Mouse (Mus musculus) left cerebral cortex, postnatal 25 days (tissue): ENCODE data around the gene Adra2c. TPM values are rescaled to one million over a fixed set of nuclear protein-coding genes. Genes with fewer than 3 reads are reported as not detected.

Experiments
- DNase-seq, 2 experiments: peaks; one replicate each; pipeline ENCODE4 v3.0.0; 2022; ENCODE audit warnings: low spot score in 2 of 2, mixed read lengths in 1 of 2
- intact Hi-C: fragments of 180-260 bp; cut with DNase I; formaldehyde crosslinking; loops from one replicate; pipeline ENCODE4 v1.15.1; 2025
- total RNA-seq, 2 experiments: library from RNA; stranded (reverse); gene quantifications; 2 replicates each; pipeline ENCODE4 v1.2.3; 2021

Gene Adra2c
- 10 to 100 TPM; 20.6 to 24.4 TPM for total RNA-seq

DNA sequence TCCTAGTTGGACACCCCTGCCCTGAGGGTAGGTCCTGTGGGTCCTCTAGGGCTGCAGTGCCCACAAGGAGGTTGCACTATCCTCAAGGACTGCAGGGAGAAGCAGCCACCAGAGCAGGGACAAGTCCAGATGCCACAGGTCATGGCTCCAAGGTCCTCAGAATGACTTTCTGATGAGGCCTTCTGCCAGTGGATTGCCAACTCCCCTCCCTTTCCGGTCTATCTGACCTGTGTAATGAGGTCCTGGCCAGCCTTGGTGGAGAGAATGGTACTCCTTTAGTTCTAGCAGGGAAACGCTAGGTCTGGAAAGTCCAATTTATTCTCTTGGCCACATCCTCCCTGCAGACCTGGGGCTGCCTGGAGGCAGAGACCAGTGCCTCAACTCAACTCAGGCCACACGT lies at the start of gene Adra2c:
TSS of gene Adra2c (plus strand) at position 301 of the 400 bp plus-strand sequence.
- intact Hi-C loops = loop anchor here (5.0 kb wide), 1 partner anchor 101 kb away; no protein-coding TSS in a partner anchor

DNA sequence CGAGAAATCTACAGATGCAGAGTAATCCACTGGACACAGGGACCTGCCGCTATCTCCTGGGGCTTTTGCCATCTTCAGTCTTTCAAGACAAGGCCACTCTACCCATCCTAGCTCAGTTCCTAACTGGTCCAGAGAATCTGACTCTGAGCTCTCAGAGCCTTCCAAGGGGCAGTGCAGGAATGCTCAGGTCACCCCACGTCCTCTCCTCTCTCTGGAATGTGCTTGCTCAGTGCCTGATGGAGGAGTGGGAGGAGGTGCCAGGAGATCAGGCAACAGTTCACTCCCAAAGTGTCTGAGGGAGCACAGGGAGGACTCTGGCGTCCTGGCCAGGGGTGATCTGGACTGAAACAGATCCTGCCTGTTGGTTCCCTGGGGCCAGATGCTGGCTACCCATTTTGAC lies 45.0 kb upstream of the Adra2c start:
- DNase-seq = no peak
- intact Hi-C loops = no loop called here

More for the DNA sequence above, at the start of gene Adra2c:
- DNase-seq = no peak

DNA sequence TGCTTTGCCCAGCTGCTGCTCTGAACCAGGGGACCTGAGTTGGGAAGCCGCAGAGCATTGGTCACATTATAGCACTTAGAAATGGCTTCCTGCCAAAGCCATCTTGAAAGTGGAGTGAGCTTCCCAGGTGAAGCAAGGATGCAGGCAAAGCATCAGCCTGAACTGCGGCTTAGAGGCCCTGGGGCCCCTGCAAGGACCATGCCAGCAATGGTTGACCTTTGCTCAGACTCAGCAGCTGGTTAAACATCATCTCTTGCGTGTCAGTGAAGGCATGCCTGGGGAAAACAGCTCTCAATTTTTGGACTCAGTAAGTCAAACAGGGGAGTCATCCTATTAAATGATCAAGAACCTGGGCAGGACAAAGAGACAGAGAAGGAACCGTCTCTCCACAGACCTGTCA lies 40.4 kb upstream of the Adra2c start:
- intact Hi-C loops = no loop called here

DNA sequence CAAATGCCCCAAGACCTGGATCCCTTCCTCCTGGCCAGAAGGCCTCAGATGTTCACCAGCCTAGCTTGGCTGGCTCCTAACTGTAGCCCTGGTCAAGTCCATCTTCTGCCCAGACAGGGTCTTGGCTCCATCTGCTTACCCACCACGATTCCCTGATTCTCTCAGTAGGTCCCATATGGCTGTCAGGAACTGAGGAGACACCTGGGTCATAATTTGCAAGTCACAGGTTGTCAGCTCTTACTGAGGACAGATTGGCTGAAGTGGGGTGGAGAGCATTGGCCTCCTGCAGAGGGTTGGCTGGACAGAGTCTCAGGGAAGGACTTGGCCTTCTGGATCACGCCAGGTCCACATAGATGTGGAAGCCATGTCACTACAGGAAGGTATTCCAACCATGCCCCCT lies 39.5 kb upstream of the Adra2c start:
- intact Hi-C loops = no loop called here
- DNase-seq = no peak

More for the DNA sequence above, 40.4 kb upstream of the Adra2c start:
- DNase-seq = no peak

DNA sequence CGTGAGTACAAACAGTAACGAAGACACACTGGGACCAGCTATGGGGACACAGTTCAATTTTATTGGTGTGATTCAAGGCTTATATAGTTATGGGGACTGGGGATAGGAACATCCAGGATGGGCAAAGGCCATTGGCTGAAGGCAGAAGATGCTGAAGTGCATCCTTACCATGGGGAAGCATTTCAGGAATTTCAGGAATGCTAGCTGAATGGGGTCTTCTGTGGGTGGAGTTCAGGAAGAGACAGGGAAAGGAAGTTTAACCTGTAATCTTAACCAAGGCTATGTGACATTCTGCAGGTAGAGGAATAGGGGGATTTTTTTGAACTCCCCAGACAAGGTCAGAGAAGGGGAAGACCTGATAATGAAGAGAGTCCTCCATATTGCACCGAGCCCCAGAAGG lies 36.6 kb upstream of the Adra2c start:
- intact Hi-C loops = no loop called here
- no peak for DNase-seq

DNA sequence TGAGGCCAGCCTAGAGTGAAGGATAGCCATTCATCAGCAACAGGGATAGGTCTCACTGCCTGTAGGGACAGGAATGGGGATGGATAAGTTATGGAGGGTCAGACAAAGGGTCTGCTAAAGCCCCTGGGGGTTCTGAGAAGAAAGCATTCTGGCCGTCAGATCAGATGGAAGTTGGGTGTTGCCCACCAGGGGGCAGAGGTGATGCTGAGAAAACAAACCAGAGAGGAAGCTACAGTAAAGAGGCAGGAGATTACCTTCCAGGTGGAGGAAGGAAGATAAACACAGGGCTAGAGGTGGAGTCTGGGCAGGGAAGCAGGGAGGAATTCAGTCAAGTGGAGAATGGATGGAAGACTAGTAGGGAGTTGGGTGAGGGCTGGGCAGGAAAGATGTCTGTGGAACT lies 33.9 kb upstream of the Adra2c start:
- DNase-seq = no peak
- intact Hi-C loops = no loop called here

DNA sequence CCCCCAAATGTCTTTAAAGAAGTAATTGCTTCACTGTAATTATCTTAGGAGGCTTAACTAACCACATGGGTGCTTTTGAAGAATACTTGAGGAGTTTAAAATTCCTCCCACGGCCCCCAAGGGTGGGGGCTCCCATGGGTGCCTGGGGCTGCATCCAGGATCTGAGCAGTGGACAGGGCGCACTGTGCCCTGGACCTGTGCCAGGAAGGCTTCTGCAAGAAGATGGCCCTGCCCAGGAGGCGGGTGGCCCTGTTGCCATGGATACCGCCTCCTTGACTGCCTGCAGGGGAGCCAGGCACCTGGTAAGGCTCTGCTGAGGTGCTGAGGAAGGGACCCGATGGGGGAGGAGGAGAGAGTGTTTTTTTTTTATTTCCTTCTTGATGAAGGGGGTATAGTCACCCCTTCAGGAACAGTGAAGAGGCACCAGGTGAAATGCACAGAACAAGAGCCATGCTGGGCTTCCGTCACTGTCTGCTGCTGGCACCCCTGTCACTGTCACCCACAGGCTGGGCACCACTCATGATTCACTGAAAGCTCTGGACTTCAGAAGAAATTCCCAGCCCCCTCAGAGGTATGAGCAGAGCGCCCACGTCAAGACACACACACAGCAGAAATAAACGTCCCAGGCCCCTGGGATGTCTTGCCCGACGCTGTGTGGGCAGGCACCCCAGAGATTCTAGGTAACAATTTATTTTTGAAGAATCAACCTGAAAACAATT lies 32.4 kb upstream of the Adra2c start:
- DNase-seq = peak; percentile 55 to 68

DNA sequence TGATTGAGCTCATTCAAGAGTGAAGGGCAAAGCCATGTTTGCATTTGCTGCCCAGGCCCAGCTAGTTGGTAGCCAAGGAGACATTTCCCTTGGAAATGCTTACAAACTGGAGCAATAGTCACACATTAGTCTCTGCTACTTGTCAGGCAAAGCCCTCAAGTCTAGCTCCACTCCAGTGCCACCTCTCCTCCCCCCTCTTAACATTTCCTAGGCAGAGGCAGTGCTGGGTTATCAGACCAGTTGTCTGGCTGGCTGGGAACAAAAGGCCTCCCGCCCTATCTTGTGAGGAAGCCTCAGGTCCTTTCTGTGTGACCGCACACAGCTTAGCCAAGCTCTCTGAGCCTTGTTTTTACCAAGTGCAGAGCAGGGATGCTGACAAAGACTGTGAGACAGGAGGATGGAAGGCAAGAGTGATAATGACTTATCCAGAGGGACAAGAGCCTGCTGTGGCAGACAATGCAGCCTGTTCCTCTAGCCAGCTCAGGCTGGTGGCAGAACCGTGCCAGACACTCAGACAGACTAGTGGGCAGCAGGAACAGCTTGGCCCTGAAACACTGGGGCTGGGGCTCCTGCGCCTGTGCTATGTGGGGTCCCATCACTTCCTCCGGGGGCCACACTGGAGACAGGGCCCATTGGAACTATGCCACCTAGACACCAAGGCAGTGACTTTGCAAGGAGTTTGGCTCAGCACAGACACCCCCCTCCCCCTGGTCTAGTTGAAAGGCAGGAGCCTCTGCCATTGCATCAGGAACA lies 23.0 kb upstream of the Adra2c start:
- no peak for DNase-seq
- intact Hi-C loops = no loop called here

More for the DNA sequence above, 32.4 kb upstream of the Adra2c start:
- intact Hi-C loops = no loop called here

DNA sequence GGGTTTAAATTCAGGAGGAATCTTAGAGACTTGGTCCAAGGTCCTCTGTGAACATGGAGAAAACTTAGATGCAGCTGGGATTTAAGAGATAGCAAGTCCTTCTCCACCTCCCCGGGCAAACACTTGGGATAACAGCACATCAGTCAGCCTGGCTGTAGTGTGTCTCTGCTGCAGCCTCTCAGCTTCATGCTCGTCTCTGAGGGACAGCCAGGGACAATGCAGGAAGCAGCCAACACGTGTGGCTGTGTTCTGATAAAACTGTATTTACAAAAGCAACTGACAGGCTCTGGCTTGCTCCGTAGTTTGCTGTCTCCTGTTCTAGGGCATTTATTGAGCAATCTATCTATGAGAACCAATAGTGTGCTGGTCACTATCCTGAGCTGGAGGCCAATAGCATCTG lies 14.4 kb upstream of the Adra2c start:
- intact Hi-C loops = no loop called here
- no peak for DNase-seq

DNA sequence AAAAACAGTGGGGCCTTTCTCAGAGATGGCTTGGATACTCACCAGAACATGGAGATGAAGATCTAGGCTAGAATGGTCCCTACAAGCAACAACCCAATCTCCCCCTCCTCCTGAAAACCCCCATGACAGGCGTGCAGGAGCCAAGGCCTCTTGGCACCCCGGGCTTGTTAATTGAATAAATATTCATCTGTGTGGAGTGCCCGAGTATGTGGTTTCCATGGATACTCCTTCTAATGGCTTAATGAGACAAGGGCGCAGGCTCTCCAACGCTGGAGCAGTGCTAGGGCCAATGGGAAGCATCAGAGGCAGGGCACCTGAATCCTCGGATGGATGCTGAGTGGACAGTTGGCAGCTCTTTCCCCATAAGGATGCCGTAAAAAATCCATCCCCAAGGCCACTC lies 10.6 kb upstream of the Adra2c start:
- intact Hi-C loops = no loop called here
- peak in 1 of 2 experiments; percentile 28 for DNase-seq

DNA sequence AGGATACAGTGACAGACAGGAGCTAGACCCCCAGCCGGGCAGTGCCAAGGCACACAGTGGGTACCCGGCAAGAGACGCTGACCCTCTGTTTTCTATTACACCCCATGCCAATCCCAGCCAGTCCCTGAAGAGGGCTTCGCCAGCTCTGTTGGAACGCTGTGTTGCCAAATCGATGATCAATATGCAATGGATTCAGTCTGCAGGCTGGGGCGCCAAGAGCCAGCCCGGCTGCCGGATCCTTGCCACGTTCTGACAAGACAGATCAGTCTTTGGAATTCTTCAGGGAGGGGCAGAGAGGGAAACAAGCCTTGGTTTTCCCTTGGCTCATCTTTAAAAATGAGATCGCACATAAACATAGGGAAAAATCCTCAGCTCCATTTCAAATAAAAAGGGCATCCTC lies 2.8 kb upstream of the Adra2c start:
- no peak for DNase-seq
- intact Hi-C loops = loop anchor here (5.0 kb wide), 1 partner anchor 98 kb away; no protein-coding TSS in a partner anchor

DNA sequence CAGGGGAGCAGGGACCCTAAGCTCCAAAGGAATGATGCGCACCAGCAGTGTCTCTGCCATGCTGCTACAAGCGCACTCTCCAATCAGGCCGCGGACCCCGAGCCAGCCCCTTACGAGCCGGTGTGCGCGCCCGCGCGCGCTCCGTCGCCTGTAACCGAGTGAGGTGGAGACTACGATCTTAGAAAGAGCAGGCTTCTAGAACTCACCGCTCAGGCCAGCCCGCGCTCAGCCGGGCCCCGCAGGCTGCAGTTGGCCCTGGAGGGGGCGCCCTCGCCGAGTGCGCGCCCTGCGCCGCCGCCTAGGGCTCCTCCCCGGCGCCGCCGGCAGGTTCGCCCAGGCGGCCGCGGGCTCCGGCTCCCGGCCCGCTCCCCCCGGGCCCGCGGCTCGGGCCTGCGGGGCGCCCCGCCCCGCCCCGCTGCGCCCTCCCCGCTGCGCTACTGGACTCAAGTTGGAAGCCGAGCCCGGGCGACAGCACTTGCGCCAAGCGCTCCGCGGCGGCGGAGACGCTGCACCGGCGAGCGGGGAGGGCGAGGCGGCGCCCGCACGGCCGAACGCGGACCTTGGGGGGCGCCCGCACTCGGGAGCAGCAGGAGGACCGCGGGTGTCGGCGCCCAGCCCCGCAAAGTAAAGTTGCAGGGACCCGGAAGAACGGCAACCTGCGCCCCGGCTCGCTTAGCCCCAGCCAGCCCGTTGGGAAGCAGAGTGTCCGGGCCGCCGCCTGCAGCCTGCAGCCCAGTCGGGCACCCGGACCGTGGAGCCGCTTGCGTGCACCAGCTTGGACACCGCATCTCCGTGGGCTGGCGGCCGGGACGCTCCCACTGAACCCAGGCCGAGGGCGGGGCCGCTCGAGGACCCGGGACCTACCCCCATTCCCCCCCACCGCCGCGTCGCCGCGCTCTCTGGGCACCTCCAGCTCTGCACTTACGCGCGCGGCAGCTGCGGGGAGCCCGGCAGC lies 899 bp downstream of the Adra2c start:
- DNase-seq = peak; percentile 67 to 70

DNA sequence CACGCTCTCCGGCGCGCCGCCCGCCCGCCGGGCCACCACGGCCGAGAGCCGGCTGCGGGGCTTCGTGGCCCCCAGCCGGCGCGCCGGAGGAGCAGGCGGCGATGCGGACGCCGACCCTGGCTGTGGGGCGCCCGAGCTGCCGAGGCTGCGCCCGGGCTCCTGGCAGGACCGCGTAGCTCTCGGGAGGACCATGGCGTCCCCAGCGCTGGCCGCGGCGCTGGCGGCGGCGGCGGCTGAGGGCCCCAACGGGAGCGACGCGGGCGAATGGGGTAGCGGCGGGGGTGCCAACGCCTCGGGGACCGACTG lies 1.5 kb downstream of the Adra2c start:
- intact Hi-C loops = loop anchor here (1.0 to 5.0 kb wide), 3 partner anchors 51 to 102 kb away; no protein-coding TSS in a partner anchor
- DNase-seq = peak; percentile 12 to 36

More for the DNA sequence above, 899 bp downstream of the Adra2c start:
- intact Hi-C loops = loop anchor here (1.0 to 5.0 kb wide), 3 partner anchors 51 to 102 kb away; no protein-coding TSS in a partner anchor

DNA sequence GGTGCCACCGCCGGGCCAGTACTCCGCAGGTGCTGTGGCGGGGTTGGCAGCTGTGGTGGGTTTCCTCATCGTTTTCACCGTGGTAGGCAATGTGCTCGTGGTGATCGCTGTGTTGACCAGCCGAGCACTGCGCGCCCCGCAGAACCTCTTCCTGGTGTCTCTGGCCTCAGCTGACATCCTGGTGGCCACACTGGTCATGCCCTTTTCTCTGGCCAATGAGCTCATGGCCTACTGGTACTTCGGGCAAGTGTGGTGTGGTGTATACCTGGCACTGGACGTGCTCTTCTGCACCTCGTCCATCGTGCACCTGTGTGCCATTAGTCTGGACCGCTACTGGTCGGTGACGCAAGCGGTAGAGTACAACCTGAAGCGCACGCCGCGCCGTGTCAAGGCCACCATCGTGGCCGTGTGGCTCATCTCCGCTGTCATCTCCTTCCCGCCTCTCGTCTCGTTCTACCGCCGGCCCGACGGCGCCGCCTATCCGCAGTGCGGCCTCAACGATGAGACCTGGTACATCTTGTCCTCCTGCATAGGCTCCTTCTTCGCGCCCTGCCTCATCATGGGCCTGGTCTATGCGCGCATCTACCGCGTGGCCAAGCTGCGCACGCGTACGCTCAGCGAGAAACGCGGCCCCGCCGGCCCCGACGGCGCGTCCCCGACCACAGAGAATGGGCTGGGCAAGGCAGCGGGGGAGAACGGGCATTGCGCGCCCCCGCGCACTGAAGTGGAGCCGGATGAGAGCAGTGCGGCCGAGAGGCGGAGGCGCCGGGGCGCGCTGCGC lies 2.1 kb downstream of the Adra2c start:
- intact Hi-C loops = no loop called here

DNA sequence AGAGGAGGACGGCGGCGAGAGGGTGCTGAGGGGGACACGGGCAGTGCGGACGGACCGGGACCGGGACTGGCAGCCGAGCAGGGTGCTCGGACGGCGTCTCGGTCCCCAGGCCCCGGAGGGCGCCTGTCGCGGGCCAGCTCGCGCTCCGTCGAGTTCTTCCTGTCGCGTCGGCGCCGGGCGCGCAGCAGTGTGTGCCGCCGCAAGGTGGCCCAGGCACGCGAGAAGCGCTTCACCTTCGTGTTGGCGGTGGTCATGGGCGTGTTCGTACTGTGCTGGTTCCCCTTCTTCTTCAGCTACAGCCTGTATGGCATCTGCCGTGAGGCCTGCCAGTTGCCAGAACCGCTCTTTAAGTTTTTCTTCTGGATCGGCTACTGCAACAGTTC lies 2.7 kb downstream of the Adra2c start:
- intact Hi-C loops = no loop called here
- peak in 1 of 2 experiments; percentile 34 for DNase-seq

More for the DNA sequence above, 2.1 kb downstream of the Adra2c start:
- DNase-seq = peak; percentile 57 to 67

DNA sequence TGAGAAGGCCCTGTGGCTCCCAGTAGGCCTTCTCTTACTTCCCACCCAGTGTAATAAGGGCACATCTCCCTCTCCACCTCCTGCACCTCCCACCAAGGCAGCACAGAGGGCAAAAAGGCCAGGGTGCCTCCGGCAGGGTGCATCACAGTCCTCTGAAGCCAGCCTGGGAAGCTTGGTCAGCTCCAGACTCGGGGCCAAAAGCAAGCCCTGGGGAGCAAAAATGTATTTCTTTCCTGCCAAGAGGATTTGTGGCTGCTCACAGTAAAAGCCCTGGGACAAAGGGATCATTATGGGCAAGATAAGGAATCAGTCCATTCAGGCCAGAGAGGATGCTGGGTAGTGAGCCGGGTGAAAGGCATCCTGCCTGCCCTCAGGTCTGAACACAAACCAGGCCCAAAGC lies 7.2 kb downstream of the Adra2c start:
- intact Hi-C loops = no loop called here
- DNase-seq = no peak

DNA sequence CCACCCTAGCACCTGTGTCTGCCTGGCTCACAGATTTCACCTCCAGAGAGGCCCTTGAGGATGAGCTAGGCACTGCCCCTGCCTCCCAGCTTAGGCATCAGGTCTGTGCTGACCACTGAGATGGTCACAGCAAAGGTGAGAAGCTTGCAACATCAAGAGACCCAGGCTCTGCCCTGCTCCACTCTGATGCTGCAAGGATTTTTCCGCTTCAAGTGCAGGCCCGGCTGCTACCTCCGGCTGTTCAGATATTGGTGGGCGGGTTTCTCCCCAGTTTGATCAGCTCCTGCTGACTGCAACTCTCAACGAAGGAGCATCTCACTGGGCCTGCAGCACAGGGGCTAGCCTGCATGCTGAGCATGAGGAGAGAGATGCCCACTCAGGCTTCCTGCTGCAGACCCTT lies 8.1 kb downstream of the Adra2c start:
- intact Hi-C loops = no loop called here
- no peak for DNase-seq

DNA sequence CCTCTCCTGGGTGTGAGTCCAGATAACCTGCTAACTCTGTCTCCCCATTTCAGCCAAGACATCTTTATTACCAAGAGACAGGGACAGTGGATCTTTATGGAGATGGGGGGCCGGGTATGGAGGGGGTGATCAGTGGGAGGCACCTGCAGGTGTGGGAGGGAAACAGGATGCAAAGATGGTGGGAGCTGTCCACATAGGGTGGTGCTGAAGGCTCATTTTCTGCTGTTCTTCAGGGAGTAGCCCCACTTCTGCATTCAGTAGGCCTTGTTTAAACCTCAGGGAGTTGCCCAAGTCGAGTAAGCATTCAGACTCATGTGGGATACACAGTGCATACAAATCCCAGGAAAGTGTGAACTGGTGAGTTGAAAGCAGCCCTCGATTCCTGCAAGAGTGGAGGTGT lies 21.5 kb downstream of the Adra2c start:
- DNase-seq = no peak
- intact Hi-C loops = no loop called here

DNA sequence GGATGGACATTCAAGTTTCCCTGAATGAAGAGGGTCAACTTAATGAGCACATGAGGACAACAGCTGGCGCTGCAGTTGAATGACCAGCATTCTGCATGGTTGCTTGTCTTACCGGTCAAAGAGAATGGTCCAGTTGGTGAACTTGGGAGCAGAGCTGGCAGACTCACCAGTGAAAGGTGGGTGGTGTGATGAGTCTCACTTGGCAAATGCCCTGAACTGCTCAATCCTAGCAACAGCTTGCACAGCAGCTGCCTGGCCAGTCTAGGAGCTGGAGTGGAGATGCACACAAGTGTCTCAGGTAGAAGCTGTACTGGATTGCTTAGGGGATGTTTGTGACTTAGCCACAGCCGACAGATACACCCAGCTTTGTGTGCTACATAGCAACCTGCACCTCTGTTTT lies 26.1 kb downstream of the Adra2c start:
- intact Hi-C loops = no loop called here
- no peak for DNase-seq
